Mouse (Mus musculus): ENCODE results near the gene Ccar1.

DNA sequence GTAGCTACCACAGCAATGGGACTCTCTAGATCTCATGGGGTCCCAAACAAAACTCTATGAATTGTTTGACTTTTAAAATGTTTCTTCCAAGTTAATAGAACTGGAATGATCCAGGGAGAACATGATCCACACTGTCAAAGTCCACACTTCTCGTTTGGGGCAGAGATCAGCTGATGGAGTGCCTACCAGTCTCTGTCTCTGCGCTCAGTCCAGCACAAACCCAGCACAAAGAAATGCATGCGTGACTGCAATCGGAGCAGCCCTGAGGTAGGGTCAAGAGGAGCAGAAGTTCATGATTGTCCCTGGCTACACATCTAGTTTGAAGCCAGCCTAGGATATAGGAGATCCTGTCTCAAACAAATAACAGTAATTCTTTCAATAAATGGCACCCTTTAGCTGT lies 31.3 kb upstream of the Ccar1 start:
- no peak for TF ChIP-seq POLR2A (IDR thresholded peaks at IDR 0.05; ENCODE audit: borderline replicate concordance, control insufficient read depth, low read depth, low read length)
- TF ChIP-seq CTCF (IDR thresholded peaks at IDR 0.05; ENCODE audit: control insufficient read depth, insufficient read depth, low read length): no peak
